Mouse (Mus musculus): ENCODE results near the gene Mnx1.
"Not testable (repeated sequence)": the region's sequence is repeated elsewhere in the genome, so short reads cannot be mapped to it uniquely, and the experiment has no call there.

The Mnx1 gene

DNA sequence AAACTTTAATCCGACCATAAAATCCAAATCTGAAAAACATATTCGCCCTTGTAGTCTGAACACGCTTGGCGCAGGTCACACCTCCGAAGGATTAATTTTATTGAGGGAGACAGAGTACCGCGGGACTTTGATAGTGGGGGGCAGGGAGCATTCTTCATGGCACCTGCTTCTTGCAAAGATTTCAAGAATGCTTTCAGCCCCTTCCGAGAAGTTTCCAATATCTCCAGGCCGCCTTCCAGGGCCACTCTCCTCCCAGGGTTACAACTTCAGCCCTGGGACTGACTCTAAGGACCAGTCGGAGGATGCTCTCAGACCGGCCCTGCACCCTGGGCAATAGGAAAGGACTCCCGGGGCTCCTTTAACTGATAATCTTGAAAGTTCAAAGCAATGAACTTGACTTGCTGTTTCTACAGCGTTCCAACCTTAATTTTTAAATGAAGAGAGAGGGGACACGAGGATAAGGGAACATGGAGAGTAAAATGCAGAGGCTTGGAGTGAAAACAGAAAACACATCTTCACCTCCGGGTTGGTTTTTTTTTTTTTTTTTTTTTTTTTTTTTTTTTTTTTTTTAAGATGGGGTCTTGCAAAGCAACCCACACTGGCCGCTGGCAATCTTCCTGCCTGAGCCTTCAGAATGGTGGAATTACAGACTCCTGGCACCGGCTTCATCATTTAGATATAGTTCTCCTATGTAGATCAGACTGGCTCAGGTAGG, 9.8 kb downstream of the Mnx1 start:
- no peak for DNase-seq

GRCm38 (mm10) chr5:29467489-29468350, 10.6 kb downstream of the Mnx1 start:
- DNase-seq = no peak

DNA sequence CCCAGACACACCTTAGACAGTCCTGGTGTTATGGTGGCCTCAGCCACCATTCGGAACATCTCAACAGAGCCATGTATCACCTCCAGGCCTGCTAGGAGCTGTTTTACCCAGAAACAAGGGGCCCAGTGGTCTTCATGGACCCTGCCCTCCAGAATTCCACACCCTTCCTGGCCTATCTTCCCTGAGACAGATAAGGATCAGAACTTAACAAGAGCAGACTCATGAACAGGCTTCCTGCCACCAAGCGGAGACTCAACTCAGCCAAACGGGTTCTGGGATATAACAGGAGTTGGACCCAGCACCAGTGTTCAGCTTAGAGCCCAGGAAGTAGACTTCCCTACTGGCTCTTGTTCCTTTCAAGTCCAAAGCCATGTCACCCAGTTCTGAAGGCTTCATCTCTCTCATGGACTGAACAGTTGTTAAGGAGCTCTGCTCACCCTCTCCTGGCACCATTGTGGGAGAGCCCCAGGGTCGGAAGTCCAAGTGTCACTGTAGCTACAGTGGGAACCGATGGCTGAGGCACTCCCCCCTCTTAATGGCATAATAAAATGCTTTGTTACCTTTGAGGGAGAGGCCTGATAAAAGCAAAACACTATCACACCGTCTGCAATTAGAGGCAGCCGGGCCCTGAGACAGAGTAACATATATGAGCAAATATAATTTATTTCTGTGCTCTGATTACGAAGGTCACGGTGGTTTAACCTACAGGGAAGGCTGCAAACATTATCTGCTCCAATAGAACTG, 15.2 kb downstream of the Mnx1 start:
- DNase-seq = no peak

DNA sequence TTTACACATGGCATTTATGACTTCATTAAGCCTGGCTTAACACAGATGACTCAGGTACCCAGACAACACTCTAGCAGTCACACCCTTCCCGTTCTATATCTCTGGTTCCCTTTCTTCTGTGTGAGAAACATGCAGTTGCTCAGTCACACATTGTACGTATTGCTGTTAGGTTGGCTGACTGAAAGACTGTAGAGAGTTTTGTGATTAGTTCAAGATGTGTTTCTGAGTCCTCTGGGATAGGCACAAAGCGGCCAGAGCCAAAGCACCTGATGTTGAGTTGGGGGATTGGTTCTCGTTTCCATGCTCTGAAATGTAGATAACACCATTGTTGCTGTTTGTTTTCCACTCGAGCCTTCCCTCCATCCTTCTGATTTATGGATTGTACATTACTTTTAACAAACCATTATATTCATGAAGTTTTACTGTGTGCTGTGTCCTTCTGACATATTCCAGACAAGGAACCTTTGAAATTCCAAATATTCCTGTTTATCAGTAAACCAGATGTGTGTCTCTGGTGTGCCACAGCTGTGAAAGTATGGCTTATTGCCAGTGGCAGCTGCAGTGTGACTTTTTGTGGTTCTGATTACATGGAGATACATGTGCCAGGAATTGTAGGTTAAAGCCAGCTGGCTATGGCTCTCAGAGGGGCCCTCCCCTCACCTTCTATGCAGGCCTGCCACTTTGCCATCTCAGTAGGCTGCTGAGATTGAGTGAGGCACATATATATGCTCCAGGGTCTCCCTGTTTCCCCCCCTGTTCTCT, 21.2 kb downstream of the Mnx1 start:
- DNase-seq = no peak

- no peak for DNase-seq
Observed at GRCm38 (mm10) chr5:29452352-29452751, 25.9 kb downstream of the Mnx1 start.

DNA sequence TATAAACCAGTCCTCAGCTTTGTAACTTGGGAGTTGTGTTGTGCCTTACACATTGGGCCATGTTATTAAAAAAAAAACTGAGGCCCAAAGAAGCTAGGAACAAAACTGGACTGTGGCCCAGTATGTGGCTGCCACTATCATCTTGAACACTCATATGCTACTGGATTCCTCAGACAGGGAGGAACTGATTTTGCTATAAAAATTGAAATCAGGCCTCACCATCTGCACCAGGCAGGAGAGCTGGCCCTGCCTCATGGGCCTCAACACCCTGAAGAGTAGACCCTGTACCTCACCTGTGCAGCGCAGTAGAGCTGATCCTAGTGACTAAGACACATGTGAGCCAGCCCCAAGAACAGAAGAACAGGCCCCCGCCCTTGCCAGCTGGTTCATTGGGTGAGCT, 33.0 kb downstream of the Mnx1 start:
- DNase-seq = no peak

DNA sequence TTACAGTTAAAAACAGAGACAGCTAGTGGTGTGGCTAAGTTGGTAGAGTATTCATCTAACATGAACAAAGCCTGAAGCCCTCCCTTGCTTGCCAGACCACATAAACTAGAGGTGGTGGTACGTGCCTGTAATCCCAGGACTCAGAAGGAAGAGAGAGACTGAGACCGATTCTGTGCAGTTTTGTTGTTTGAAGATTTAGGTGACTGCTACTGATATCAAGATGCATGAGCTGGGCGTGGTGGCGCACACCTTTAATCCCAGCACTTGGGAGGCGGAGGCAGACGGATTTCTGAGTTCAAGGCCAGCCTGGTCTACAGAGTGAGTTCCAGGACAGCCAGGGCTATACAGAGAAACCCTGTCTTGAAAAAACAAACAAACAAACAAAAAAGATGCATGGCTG, 41.5 kb downstream of the Mnx1 start:
- not testable (repeated sequence) for DNase-seq

DNA sequence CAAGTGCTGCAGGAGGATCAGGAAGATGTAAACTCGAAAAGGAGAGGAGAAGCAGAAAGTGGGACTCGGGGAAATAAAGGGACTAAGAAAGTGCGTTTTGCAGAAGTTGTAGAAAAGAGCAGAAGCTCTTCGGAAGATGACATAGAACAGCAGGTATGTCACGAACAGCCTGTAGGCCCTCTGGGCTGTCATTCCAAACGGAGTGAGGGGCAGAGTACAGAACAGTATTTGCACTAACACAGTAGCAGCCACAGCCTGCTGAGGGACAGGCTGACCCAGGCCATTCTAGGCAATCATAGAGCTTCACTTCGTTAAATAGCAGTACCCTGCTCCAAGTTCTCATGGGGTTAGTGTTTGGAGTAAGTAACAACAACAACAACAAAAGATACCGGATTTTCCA, 42.8 kb downstream of the Mnx1 start:
- no peak for DNase-seq

DNA sequence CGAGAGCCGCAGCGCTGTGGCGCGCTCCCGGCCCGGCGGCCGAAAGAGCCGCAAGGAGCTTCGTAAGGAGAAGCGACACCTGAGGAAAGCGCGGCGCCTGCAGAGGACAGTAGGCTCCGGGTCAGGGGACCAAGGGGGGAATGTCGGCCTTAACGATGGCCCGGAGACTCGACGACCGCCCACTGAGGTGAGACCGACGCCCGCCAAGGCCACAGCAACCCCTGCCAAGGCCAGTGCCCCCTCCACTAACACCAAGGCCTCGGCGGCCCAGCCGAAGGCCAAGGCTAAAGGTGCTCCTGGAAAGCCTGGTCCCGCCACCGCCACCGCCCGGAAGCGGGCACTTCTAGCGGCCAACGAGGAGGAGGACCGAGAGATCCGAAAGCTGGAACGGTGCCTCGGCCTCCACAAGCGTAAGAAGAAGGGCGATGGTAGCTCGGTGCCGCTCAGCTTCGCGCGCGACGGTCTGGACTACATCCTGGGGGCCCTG, 43.4 kb downstream of the Mnx1 start:
- peak; percentile 24 for DNase-seq

GRCm38 (mm10) chr5:29434228-29434871, 43.9 kb downstream of the Mnx1 start, which contains the start of gene Nom1:
TSS of gene Nom1 (plus strand) at chr5:29434664.
- peak; percentile 90 for DNase-seq

DNA sequence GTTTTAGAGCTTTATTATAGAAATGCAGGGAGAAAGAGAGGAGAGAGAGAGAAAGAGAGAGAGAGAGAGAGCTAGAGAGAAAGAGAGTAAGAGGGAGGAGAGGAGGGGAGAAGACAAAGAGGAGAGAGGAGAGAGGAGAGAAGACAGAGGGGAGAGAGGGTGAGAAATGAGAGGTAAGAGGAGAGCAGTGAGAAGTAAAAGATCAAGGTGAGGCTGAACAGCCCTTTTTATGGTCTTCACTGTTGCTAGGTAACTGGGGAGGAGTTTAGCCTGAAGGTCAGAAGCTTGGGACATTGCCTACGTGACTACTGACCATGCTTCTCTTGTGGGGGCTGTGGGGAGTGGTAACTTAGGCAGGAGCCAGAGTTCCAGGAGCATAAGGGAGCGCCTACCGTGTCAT, 54.9 kb downstream of the Mnx1 start:
- DNase-seq = not testable (repeated sequence)

Data from lung, postnatal 14 days (tissue).